Mouse (Mus musculus): ENCODE data around the gene Olfr943. TPM values are rescaled to one million over a fixed set of nuclear protein-coding genes. Genes with fewer than 3 reads are reported as not detected.

Olfr943 gene
- not detected for polyA plus RNA-seq (2014; fragmentation: Illumina TruSeq; extraction: RNeasy Lipid Tissue Mini Kit (QIAGEN cat#74804); ENCODE audit: low read depth, low replicate concordance)

DNA sequence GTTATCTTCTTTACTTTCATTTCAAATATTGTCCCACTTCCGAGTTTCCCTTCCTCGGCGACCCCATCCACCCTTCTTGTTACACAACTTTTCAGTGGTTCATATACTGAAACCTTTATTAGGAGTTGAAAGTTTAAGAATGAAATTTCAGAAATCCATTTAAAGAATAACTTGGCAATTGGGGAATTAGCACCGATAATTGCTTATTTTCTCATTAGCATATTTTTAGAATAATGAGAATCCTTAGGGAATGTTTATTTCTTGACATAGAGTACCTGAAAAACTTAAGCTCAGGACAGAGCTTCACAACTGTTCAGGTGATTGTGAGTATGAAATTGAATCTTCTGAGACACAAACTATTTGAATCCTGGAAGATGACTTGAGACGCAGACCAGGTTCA lies at the start of gene Olfr943:
Gene Olfr943, plus strand, starts transcription at position 301 of the 400 bp plus-strand sequence.

DNA sequence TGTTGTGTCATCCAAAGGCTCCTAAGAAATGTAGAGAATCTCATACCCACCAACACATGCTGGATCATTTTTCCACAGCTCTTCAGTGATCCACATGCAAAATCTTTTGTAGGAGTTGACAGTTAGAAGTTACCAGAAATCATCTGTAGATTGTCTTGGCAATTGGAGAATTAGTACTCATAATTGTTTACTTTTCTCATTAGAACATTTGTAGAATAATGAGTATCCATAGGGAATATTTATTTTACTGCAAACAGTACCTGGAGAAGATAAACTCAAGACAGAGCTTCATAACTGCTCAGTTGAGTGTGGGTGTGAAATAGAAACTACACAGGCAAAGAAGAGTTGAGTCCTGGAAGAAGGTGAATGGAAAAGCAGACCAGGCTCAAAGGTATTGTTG lies 38.3 kb upstream of the Olfr943 start, which contains the start of gene Olfr27:
Gene Olfr27, plus strand, starts transcription at position 301 of the 400 bp plus-strand sequence.

DNA sequence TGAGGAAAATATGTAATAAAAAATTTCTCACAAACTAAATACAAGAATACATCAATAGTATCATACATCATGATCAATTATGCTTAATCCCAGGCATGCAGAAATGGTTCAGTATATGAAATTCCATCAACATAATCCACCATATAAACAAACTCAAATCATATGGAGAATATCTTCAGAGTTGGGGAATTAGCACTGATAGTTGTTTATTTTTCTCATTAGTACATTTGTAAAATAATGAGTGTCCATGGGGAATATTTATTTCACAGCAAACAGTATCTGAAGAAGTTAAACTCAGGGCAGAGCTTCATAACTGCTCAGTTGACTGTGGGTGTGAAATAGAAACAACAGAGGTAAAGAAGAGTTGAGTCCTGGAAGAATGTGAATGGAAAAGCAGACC lies 35.5 kb downstream of the Olfr943 start, which contains the start of gene Olfr944:
Gene Olfr944, plus strand, starts transcription at position 301 of the 400 bp plus-strand sequence.

Other genes with a start within 250 kb of the Olfr943 start
- not detected for gene Olfr930, start 236.5 kb upstream of the Olfr943 start, polyA plus RNA-seq (2014; fragmentation: Illumina TruSeq; extraction: RNeasy Lipid Tissue Mini Kit (QIAGEN cat#74804); ENCODE audit: low read depth, low replicate concordance)
- not detected for gene Olfr933, start 194.0 kb upstream of the Olfr943 start, polyA plus RNA-seq (2014; fragmentation: Illumina TruSeq; extraction: RNeasy Lipid Tissue Mini Kit (QIAGEN cat#74804); ENCODE audit: low read depth, low replicate concordance)
- gene Olfr934, start 178.0 kb upstream of the Olfr943 start, polyA plus RNA-seq (2014; fragmentation: Illumina TruSeq; extraction: RNeasy Lipid Tissue Mini Kit (QIAGEN cat#74804); ENCODE audit: low read depth, low replicate concordance) = not detected
- not detected for gene Olfr935, start 166.6 kb upstream of the Olfr943 start, polyA plus RNA-seq (2014; fragmentation: Illumina TruSeq; extraction: RNeasy Lipid Tissue Mini Kit (QIAGEN cat#74804); ENCODE audit: low read depth, low replicate concordance)
- not detected for gene Olfr146, start 142.9 kb upstream of the Olfr943 start, polyA plus RNA-seq (2014; fragmentation: Illumina TruSeq; extraction: RNeasy Lipid Tissue Mini Kit (QIAGEN cat#74804); ENCODE audit: low read depth, low replicate concordance)
- not detected for gene Olfr937, start 101.4 kb upstream of the Olfr943 start, polyA plus RNA-seq (2014; fragmentation: Illumina TruSeq; extraction: RNeasy Lipid Tissue Mini Kit (QIAGEN cat#74804); ENCODE audit: low read depth, low replicate concordance)
- not detected for gene Olfr938, start 87.4 kb upstream of the Olfr943 start, polyA plus RNA-seq (2014; fragmentation: Illumina TruSeq; extraction: RNeasy Lipid Tissue Mini Kit (QIAGEN cat#74804); ENCODE audit: low read depth, low replicate concordance)
- gene Olfr27, start 38.2 kb upstream of the Olfr943 start, polyA plus RNA-seq (2014; fragmentation: Illumina TruSeq; extraction: RNeasy Lipid Tissue Mini Kit (QIAGEN cat#74804); ENCODE audit: low read depth, low replicate concordance) = not detected
- not detected for gene Olfr944, start 35.6 kb downstream of the Olfr943 start, polyA plus RNA-seq (2014; fragmentation: Illumina TruSeq; extraction: RNeasy Lipid Tissue Mini Kit (QIAGEN cat#74804); ENCODE audit: low read depth, low replicate concordance)
- gene Olfr1537, start 83.7 kb downstream of the Olfr943 start, polyA plus RNA-seq (2014; fragmentation: Illumina TruSeq; extraction: RNeasy Lipid Tissue Mini Kit (QIAGEN cat#74804); ENCODE audit: low read depth, low replicate concordance) = not detected
- gene Olfr945, start 110.5 kb downstream of the Olfr943 start, polyA plus RNA-seq (2014; fragmentation: Illumina TruSeq; extraction: RNeasy Lipid Tissue Mini Kit (QIAGEN cat#74804); ENCODE audit: low read depth, low replicate concordance) = not detected
- gene Olfr948, start 159.7 kb downstream of the Olfr943 start, polyA plus RNA-seq (2014; fragmentation: Illumina TruSeq; extraction: RNeasy Lipid Tissue Mini Kit (QIAGEN cat#74804); ENCODE audit: low read depth, low replicate concordance) = not detected
- gene Olfr951, start 221.1 kb downstream of the Olfr943 start, polyA plus RNA-seq (2014; fragmentation: Illumina TruSeq; extraction: RNeasy Lipid Tissue Mini Kit (QIAGEN cat#74804); ENCODE audit: low read depth, low replicate concordance) = not detected

Measured in liver, adult 10 weeks (tissue).